Mouse (Mus musculus) midbrain, embryonic 15.5 days (tissue): ENCODE measurements at regions not wholly inside any gene's neighbourhood (a gene's known extent, or its start where the extent isn't known, plus 50 kb on each side); places are given as distances from the start of the nearest gene placed in this dataset.

Experiments
- ATAC-seq: fragments of 200-750 bp; cut with Nextera tagmentation; replicated peaks from 2 replicates; pipeline ENCODE4 v1.8.0; 2017; ENCODE audit warnings: moderate TSS enrichment
- H3K27ac ChIP-seq: fragments of 300-500 bp; sonication (generic); 2 replicates; pipeline ENCODE4 v1.5.1; 2015; ENCODE audit warnings: mild to moderate bottlenecking, inconsistent platforms
- H3K27me3 ChIP-seq: fragments of 300-500 bp; sonication (generic); replicated peaks from 2 replicates; pipeline ENCODE4 v1.6.1; 2015; ENCODE audit warnings: inconsistent platforms
- H3K36me3 ChIP-seq: fragments of 300-500 bp; sonication (generic); replicated peaks from 2 replicates; pipeline ENCODE4 v1.6.1; 2015; ENCODE audit warnings: inconsistent platforms
- H3K4me1 ChIP-seq: fragments of 300-500 bp; sonication (generic); 2 replicates; pipeline ENCODE4 v1.6.1; 2015; ENCODE audit warnings: inconsistent platforms
- H3K4me2 ChIP-seq: fragments of 300-500 bp; sonication (generic); 2 replicates; pipeline ENCODE4 v1.6.1; 2015; ENCODE audit warnings: inconsistent platforms, mild to moderate bottlenecking, moderate library complexity
- H3K4me3 ChIP-seq: fragments of 300-500 bp; sonication (generic); 2 replicates; pipeline ENCODE4 v1.5.1; 2015; ENCODE audit warnings: mild to moderate bottlenecking, inconsistent platforms
- H3K9ac ChIP-seq: fragments of 300-500 bp; sonication (generic); 2 replicates; pipeline ENCODE4 v1.6.1; 2015; ENCODE audit warnings: mild to moderate bottlenecking, inconsistent platforms
- H3K9me3 ChIP-seq: fragments of 300-500 bp; sonication (generic); 2 replicates; pipeline ENCODE4 v1.6.1; 2016; ENCODE audit warnings: inconsistent platforms
- WGBS: fragments of 180-500 bp; shearing (Covaris S2); methylation state at CpG from one replicate; pipeline ENCODE4 v1.1.7; 2015; ENCODE audit warnings: mixed read lengths; 5-methylcytosine and 5-hydroxymethylcytosine counted together

DNA sequence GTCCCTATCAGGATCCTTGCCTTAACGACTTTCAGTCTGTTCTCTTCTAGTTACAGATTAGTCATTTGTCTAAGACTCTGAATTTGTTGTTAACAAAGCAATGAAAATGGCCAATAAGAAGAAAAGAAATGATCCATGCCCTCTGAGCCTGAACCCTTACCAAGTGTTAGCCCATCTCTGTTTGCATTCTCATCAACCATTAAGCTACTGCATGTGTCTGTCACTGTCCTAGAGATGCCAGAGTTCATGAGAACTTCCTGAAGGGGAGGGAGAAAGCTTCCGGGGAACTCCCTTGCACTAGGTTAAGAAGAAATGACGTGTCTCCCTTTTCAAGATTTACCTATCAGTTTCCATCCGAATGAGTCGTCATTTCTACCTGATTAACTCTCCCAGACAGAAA is 106.7 kb upstream of the Zfp462 start:
- no peak for ATAC-seq
- WGBS: 50% methylated on average over 5 of the region's 5 CpGs
- peaks cover 6% of the 10 kb centered on the region; the same call in 1 of the 2 replicates for H3K4me1 ChIP-seq
- H3K4me3 ChIP-seq: no peak overlapping the region
- no peaks in the 10 kb centered on the region for H3K9me3 ChIP-seq
- H3K36me3 ChIP-seq: no peaks in the 10 kb centered on the region
- H3K27ac ChIP-seq: no peak overlapping the region
- no peak overlapping the region for H3K4me2 ChIP-seq
- no peaks in the 10 kb centered on the region for H3K27me3 ChIP-seq
- no peak overlapping the region for H3K9ac ChIP-seq

DNA sequence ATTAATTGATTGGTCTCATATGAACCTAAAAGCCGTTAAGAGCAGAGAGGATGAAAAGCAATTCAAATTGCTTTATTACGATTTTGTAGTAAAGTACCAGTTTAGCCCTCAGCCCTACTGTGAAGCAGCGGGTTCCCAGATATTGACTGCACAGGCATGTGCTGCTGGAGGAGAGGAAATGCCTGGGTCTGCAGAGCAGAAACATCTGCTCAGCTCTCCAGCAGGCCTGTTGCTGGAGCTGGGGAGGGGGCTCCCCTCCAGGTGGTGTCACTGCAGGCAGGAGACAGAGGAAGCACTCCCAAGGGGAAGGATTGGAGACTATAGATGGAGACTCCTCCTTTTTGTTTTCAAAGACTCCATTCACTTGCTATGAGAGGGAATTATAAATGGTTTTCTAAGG is 106.1 kb upstream of the Zfp462 start:
- Histone ChIP-seq H3K4me1 (peaks cover 6% of the 10 kb centered on the region; the same call in 1 of the 2 replicates), H3K4me2 (no peak overlapping the region), H3K9ac (no peak overlapping the region), H3K4me3 (no peak overlapping the region), H3K27ac (no peak overlapping the region), H3K36me3 (no peaks in the 10 kb centered on the region), H3K9me3 (no peaks in the 10 kb centered on the region), H3K27me3 (no peaks in the 10 kb centered on the region)
- peak; percentile 33; the same call in 1 of the 2 replicates for ATAC-seq
- 37% methylated on average over 3 of the region's 3 CpGs for WGBS

- WGBS: 89% methylated on average over 7 of the region's 7 CpGs
- no peaks in the 10 kb centered on the region for H3K27me3 ChIP-seq
- H3K36me3 ChIP-seq: no peaks in the 10 kb centered on the region
- H3K4me3 ChIP-seq: no peak overlapping the region
- ATAC-seq: no peak
- H3K9me3 ChIP-seq: no peaks in the 10 kb centered on the region
- no peaks in the 10 kb centered on the region for H3K4me1 ChIP-seq
- no peak overlapping the region for H3K9ac ChIP-seq
- no peak overlapping the region for H3K27ac ChIP-seq
- no peak overlapping the region for H3K4me2 ChIP-seq
Measured at GRCm38 (mm10) chr4:54852991-54853925, 91.6 kb upstream of the Zfp462 start.

- no peaks in the 10 kb centered on the region for H3K36me3 ChIP-seq
- no peaks in the 10 kb centered on the region for H3K4me1 ChIP-seq
- no peak overlapping the region for H3K4me3 ChIP-seq
- whole genome bisulfite sequencing: 97% methylated on average over 3 of the region's 3 CpGs
- H3K27me3 ChIP-seq: no peaks in the 10 kb centered on the region
- no peaks in the 10 kb centered on the region for H3K9me3 ChIP-seq
- no peak overlapping the region for H3K4me2 ChIP-seq
- no peak overlapping the region for H3K27ac ChIP-seq
- ATAC-seq: no peak
- no peak overlapping the region for H3K9ac ChIP-seq
Measured at GRCm38 (mm10) chr4:54858604-54859003, 86.2 kb upstream of the Zfp462 start.

GRCm38 (mm10) chr4:54866062-54866461 is 78.8 kb upstream of the Zfp462 start:
- H3K9me3 ChIP-seq: no peaks in the 10 kb centered on the region
- 42% methylated on average over 2 of the region's 2 CpGs for WGBS
- H3K4me2 ChIP-seq: no peak overlapping the region
- no peak overlapping the region for H3K27ac ChIP-seq
- H3K4me3 ChIP-seq: no peak overlapping the region
- no peaks in the 10 kb centered on the region for H3K36me3 ChIP-seq
- no peak overlapping the region for H3K9ac ChIP-seq
- H3K4me1 ChIP-seq: no peaks in the 10 kb centered on the region
- ATAC-seq: no peak
- no peaks in the 10 kb centered on the region for H3K27me3 ChIP-seq

DNA sequence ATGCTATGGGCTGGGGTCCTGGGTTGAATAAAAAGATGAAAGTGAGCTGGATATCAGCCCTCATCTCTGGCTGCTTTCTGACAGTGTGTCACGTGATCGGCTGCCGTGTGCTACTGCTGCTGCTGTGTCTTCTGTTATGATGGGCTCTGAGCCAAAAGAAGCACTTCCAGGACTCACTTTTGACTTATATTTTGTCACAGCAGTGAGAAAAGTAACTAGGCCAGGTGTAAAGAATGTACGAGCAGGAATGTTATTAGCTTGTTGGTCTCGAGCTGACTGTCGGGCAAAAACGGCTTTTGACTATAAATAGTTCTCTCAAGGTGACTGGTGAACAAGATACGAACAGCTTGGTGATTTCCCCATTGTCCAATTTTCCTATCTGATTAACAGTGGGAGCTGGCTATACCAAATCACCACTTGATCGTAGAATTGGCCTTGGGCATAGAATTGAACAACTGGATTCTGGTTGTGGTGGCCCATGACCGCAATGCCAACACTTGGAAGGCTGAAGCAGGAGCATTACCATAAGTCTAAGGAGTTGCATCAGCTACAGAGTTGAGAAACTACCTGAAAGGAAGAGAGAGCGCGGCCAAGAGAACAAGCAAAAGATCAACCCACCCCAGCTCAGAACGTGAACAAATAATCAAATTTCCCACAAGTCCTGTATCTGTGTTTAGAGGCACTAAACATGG is 70.6 kb upstream of the Zfp462 start:
- no peak overlapping the region for H3K4me3 ChIP-seq
- no peaks in the 10 kb centered on the region for H3K9me3 ChIP-seq
- H3K36me3 ChIP-seq: no peaks in the 10 kb centered on the region
- H3K9ac ChIP-seq: no peak overlapping the region
- no peaks in the 10 kb centered on the region for H3K4me1 ChIP-seq
- H3K27ac ChIP-seq: no peak overlapping the region
- no peak overlapping the region for H3K4me2 ChIP-seq
- no peaks in the 10 kb centered on the region for H3K27me3 ChIP-seq
- no peak for ATAC-seq
- WGBS: 90% methylated on average over 13 of the region's 13 CpGs

- no peaks in the 10 kb centered on the region for H3K27me3 ChIP-seq
- ATAC-seq: no peak
- H3K4me3 ChIP-seq: no peak overlapping the region
- no peak overlapping the region for H3K27ac ChIP-seq
- H3K9me3 ChIP-seq: no peaks in the 10 kb centered on the region
- no peak overlapping the region for H3K9ac ChIP-seq
- no peak overlapping the region for H3K4me2 ChIP-seq
- H3K36me3 ChIP-seq: no peaks in the 10 kb centered on the region
- no peaks in the 10 kb centered on the region for H3K4me1 ChIP-seq
- WGBS: 90% methylated on average over 8 of the region's 8 CpGs
Measured at GRCm38 (mm10) chr4:54875506-54875905, 69.3 kb upstream of the Zfp462 start.

DNA sequence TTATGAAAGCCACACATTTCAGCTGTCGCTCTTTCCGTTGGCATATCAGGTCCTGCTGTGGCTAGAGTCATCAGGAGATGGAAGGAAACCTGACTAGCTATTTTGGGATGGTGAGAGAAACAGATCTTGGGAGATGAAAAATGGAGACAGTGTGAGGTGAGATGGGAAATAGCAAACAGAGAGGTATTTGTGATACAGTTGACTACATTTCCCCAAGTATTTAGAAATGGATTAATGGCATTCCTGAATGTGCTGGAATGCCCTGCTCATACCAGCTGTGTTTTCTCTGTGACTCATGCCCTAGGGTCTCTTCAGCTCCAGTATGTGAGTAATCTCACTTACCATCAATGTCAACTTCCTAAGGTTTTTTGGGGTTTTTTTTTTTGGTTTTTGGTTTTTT is 67.5 kb upstream of the Zfp462 start:
- WGBS: 82% methylated on average over 2 of the region's 2 CpGs

GRCm38 (mm10) chr4:54878531-54878930 is 66.3 kb upstream of the Zfp462 start:
- 83% methylated on average over 3 of the region's 3 CpGs for WGBS
- no peaks in the 10 kb centered on the region for H3K36me3 ChIP-seq
- ATAC-seq: no peak
- H3K9ac ChIP-seq: no peak overlapping the region
- H3K4me2 ChIP-seq: no peak overlapping the region
- H3K4me1 ChIP-seq: no peaks in the 10 kb centered on the region
- no peaks in the 10 kb centered on the region for H3K9me3 ChIP-seq
- no peak overlapping the region for H3K27ac ChIP-seq
- H3K27me3 ChIP-seq: no peaks in the 10 kb centered on the region
- H3K4me3 ChIP-seq: no peak overlapping the region

More for the DNA sequence above, 67.5 kb upstream of the Zfp462 start:
- no peak for ATAC-seq
- Histone ChIP-seq H3K9me3 (no peaks in the 10 kb centered on the region), H3K36me3 (no peaks in the 10 kb centered on the region), H3K27me3 (no peaks in the 10 kb centered on the region), H3K27ac (no peak overlapping the region), H3K9ac (no peak overlapping the region), H3K4me3 (no peak overlapping the region), H3K4me1 (no peaks in the 10 kb centered on the region), H3K4me2 (no peak overlapping the region)

DNA sequence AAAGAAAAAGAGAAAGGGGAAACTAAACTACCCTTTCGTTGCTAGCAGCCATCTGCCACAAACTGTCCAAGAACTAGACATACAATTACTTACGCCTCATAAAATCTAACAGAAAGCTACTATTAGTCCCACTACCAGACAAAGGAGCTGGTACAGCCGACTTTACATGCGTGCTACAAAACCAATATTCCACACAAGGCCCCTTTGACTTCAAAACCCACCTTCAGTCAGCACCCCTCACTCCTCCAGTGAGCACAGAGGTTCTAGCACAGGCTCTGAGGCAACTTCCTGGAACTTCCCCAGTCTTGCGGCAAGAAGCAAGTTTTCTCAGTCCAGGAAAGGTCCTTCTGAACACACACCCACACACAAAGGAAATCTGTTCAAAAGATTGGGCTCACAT is 51.6 kb upstream of the Zfp462 start:
- Histone ChIP-seq H3K27ac (no peak overlapping the region), H3K36me3 (no peaks in the 10 kb centered on the region), H3K27me3 (no peaks in the 10 kb centered on the region), H3K9me3 (no peaks in the 10 kb centered on the region), H3K4me2 (no peak overlapping the region), H3K4me3 (no peak overlapping the region), H3K9ac (no peak overlapping the region), H3K4me1 (0 out of 2 replicates have a peak, but pooled peaks cover 2% of the 10 kb centered on the region)
- 87% methylated on average over 5 of the region's 5 CpGs for whole genome bisulfite sequencing
- no peak for ATAC-seq
